Mouse (Mus musculus) kidney, embryonic 15.5 days (tissue): ENCODE data around the gene Slc17a9. TPM values are rescaled to one million over a fixed set of nuclear protein-coding genes. Genes with fewer than 3 reads are reported as not detected.

Experiments used
- ATAC-seq: fragments of 200-750 bp; cut with Nextera tagmentation; replicated peaks from 2 replicates; pipeline ENCODE4 v1.8.0; 2017; ENCODE audit warnings: moderate TSS enrichment; ENCODE audit not compliant: low FRiP score
- H3K27ac ChIP-seq: fragments of 300-500 bp; sonication (generic); 2 replicates; pipeline ENCODE4 v1.5.1; 2015; ENCODE audit warnings: mild to moderate bottlenecking, inconsistent platforms
- H3K27me3 ChIP-seq: fragments of 300-500 bp; sonication (generic); 2 replicates; pipeline ENCODE4 v1.6.1; 2015; ENCODE audit warnings: inconsistent platforms
- H3K36me3 ChIP-seq: fragments of 300-500 bp; sonication (generic); 2 replicates; pipeline ENCODE4 v1.6.1; 2015; ENCODE audit warnings: inconsistent platforms
- H3K4me1 ChIP-seq: fragments of 300-500 bp; sonication (generic); 2 replicates; pipeline ENCODE4 v1.6.1; 2015; ENCODE audit warnings: inconsistent platforms
- H3K4me2 ChIP-seq: fragments of 300-500 bp; sonication (generic); 2 replicates; pipeline ENCODE4 v1.6.1; 2015; ENCODE audit warnings: moderate library complexity, mild to moderate bottlenecking, inconsistent platforms
- H3K4me3 ChIP-seq: fragments of 300-500 bp; sonication (generic); replicated peaks from 2 replicates; pipeline ENCODE4 v1.5.1; 2015; ENCODE audit warnings: mild to moderate bottlenecking, inconsistent platforms
- H3K9ac ChIP-seq: fragments of 300-500 bp; sonication (generic); 2 replicates; pipeline ENCODE4 v1.6.1; 2015; ENCODE audit warnings: mild to moderate bottlenecking, inconsistent platforms
- H3K9me3 ChIP-seq: fragments of 300-500 bp; sonication (generic); replicated peaks from 2 replicates; pipeline ENCODE4 v1.6.1; 2016; ENCODE audit warnings: inconsistent platforms
- WGBS: fragments of 180-500 bp; shearing (Covaris S2); methylation state at CpG from one replicate; pipeline ENCODE4 v1.1.7; 2015; ENCODE audit warnings: mixed read lengths; 5-methylcytosine and 5-hydroxymethylcytosine counted together
- polyA plus RNA-seq: library from polyadenylated mRNA; unstranded; fragments of >200 nt; fragmentation: Nextera tagmentation; extraction: Ambion mirVana; gene quantifications from 2 replicates; pipeline ENCODE4 v1.2.1, GENCODE M21; 2015

Slc17a9 gene
- polyA plus RNA-seq, 1 experiment from 2014 or later, result 0.58 TPM

DNA sequence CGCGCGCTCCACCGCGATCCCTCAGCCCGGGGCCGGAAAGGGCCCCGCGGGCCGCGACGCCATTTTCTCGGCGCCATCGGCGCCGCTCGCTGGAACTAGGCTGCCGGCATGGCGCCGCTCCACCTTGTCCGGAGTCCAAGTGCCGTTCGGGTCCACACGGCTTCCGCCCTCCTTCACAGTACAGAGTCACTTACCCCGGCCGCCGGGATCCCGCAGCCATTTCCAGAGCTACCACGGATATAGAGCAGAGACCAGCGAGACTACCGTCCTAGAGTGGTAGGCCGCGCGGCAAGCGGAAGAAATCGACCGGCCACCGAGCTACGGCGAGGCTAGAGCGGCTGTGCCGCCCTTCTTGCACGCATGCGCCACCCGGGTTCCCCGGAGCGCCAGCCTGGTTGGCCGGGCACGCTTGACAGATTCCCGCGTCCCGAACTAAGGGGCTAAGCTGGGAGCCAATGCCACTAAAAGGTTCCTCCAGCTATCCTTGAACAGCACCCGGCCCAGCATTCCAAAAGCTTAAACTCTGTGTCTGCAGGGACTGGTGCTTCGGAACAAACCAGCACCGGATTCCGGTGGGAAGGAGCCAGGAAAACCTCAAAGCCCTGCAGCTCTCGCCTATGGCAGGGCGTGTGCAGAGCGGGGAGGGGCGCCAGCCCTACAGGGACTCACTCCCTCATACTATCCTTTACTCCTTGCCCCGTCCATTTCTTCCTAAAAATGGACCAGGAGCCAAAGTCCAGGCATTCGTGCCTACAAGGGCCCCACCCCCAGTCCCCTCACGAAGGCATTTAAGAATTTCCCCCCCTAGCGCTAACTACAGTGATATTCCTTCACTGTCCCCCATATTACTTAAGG is 23.1 kb upstream of the Slc17a9 start:
- H3K4me1 ChIP-seq, result peaks cover 54% of the 10 kb centered on the region
- H3K4me2 ChIP-seq, result peak overlapping the region; percentile 73
- peak; percentile 96 for ATAC-seq
- peak overlapping the region; percentile 92 for H3K9ac ChIP-seq
- peak overlapping the region; percentile 84 for H3K4me3 ChIP-seq
- no peaks in the 10 kb centered on the region for H3K27me3 ChIP-seq
- H3K27ac ChIP-seq, result peak overlapping the region; percentile 97
- under 1% methylated on average over 66 of the region's 66 CpGs for WGBS
- peaks cover 11% of the 10 kb centered on the region for H3K36me3 ChIP-seq
- H3K9me3 ChIP-seq, result no peaks in the 10 kb centered on the region

GRCm38 (mm10) chr2:180702701-180703149 is 22.3 kb upstream of the Slc17a9 start:
- Histone ChIP-seq H3K36me3 (peaks cover 11% of the 10 kb centered on the region), H3K4me2 (peak overlapping the region; percentile 73), H3K27me3 (no peaks in the 10 kb centered on the region), H3K4me1 (peaks cover 56% of the 10 kb centered on the region), H3K4me3 (peak overlapping the region; percentile 84), H3K27ac (peak overlapping the region; percentile 97), H3K9me3 (no peaks in the 10 kb centered on the region), H3K9ac (peak overlapping the region; percentile 92)
- 29% methylated on average over 4 of the region's 4 CpGs for WGBS
- ATAC-seq, result no peak

GRCm38 (mm10) chr2:180703175-180703574 is 21.9 kb upstream of the Slc17a9 start:
- Histone ChIP-seq H3K9ac (no peak overlapping the region), H3K27ac (peak overlapping the region; percentile 97), H3K36me3 (peaks cover 11% of the 10 kb centered on the region), H3K4me1 (peaks cover 59% of the 10 kb centered on the region), H3K9me3 (no peaks in the 10 kb centered on the region), H3K27me3 (no peaks in the 10 kb centered on the region), H3K4me3 (peak overlapping the region; percentile 84), H3K4me2 (peak overlapping the region; percentile 73; the same call in 1 of the 2 replicates)
- WGBS, result 75% methylated on average over 5 of the region's 5 CpGs
- ATAC-seq, result no peak

DNA sequence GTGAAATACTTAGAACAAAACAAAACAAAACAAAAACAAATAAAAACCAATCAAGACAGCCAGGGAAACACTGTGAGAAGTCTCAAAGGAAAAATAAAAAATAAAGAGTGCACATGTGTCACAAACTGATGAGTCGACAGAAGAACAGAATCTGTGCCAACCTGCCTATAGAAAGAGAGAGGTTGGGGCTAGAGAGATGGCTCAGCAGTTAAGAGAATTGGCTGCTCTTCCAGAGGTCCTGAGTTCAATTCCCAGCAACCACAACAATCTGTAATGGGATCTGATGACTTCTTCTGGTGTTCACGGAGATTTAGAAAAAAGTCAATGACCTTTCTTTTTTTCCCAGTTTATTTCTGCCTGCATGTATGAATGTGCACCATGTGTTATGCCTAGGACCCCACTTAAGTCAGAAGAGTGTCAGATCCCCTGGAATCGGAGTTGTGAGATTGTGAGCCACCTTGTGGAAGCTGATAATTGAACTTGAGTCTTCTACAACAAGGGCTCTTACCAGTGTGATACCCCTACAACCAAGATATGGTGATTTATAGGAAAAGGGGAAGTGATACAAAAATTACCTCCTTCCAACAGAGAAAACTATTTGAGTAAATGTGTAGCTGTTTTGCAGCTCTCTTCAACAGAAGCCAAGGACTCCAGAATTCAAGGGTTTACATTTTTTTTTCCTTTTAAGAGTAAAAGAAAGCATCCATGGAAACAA is 21.3 kb upstream of the Slc17a9 start:
- 75% methylated on average over 3 of the region's 3 CpGs for WGBS
- Histone ChIP-seq H3K9ac (no peak overlapping the region), H3K4me3 (no peak overlapping the region), H3K9me3 (no peaks in the 10 kb centered on the region), H3K27me3 (no peaks in the 10 kb centered on the region), H3K4me1 (peaks cover 64% of the 10 kb centered on the region), H3K36me3 (peaks cover 11% of the 10 kb centered on the region), H3K4me2 (no peak overlapping the region), H3K27ac (peak overlapping the region; percentile 23; the same call in 1 of the 2 replicates)
- ATAC-seq, result no peak

DNA sequence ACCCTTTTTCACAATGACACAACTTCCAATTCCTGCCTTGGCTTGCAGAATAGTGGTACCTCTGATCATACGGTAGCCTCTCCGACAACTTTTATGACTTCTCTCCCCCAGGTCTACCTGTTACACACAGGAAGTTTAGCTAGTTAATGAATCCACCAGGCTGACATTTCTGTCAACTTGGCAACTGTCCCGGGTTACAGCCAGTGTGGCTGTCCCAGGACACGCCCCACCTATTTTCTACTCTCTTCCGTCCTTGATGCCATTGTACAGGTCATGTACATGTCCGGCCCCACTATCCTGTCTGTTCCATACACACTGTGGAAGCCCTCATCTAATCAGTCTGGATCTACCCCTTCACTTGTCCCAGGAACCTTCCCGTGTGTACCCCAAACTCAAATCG is 20.5 kb upstream of the Slc17a9 start:
- peak overlapping the region; percentile 38; the same call in 1 of the 2 replicates for H3K27ac ChIP-seq
- 69% methylated on average over 8 of the region's 8 CpGs for WGBS
- H3K4me1 ChIP-seq, result peaks cover 58% of the 10 kb centered on the region
- no peak overlapping the region for H3K4me3 ChIP-seq
- no peaks in the 10 kb centered on the region for H3K9me3 ChIP-seq
- peaks cover 11% of the 10 kb centered on the region for H3K36me3 ChIP-seq
- no peak for ATAC-seq
- H3K9ac ChIP-seq, result no peak overlapping the region
- H3K27me3 ChIP-seq, result no peaks in the 10 kb centered on the region
- no peak overlapping the region for H3K4me2 ChIP-seq

GRCm38 (mm10) chr2:180705066-180705465 is 20.0 kb upstream of the Slc17a9 start:
- Histone ChIP-seq H3K9ac (no peak overlapping the region), H3K4me3 (no peak overlapping the region), H3K27ac (peak overlapping the region; percentile 38; the same call in 1 of the 2 replicates), H3K9me3 (no peaks in the 10 kb centered on the region), H3K4me2 (no peak overlapping the region), H3K27me3 (no peaks in the 10 kb centered on the region), H3K4me1 (peaks cover 53% of the 10 kb centered on the region), H3K36me3 (peaks cover 11% of the 10 kb centered on the region)
- 78% methylated on average over 3 of the region's 3 CpGs for WGBS
- ATAC-seq, result no peak

- H3K4me2 ChIP-seq, result no peak overlapping the region
- H3K4me1 ChIP-seq, result peaks cover 47% of the 10 kb centered on the region
- H3K9ac ChIP-seq, result no peak overlapping the region
- WGBS, result 95% methylated on average over 5 of the region's 5 CpGs
- H3K9me3 ChIP-seq, result no peaks in the 10 kb centered on the region
- H3K4me3 ChIP-seq, result no peak overlapping the region
- H3K27me3 ChIP-seq, result no peaks in the 10 kb centered on the region
- H3K27ac ChIP-seq, result no peak overlapping the region
- peaks cover 11% of the 10 kb centered on the region for H3K36me3 ChIP-seq
- ATAC-seq, result no peak
Measured at GRCm38 (mm10) chr2:180705975-180706374, 19.1 kb upstream of the Slc17a9 start.

DNA sequence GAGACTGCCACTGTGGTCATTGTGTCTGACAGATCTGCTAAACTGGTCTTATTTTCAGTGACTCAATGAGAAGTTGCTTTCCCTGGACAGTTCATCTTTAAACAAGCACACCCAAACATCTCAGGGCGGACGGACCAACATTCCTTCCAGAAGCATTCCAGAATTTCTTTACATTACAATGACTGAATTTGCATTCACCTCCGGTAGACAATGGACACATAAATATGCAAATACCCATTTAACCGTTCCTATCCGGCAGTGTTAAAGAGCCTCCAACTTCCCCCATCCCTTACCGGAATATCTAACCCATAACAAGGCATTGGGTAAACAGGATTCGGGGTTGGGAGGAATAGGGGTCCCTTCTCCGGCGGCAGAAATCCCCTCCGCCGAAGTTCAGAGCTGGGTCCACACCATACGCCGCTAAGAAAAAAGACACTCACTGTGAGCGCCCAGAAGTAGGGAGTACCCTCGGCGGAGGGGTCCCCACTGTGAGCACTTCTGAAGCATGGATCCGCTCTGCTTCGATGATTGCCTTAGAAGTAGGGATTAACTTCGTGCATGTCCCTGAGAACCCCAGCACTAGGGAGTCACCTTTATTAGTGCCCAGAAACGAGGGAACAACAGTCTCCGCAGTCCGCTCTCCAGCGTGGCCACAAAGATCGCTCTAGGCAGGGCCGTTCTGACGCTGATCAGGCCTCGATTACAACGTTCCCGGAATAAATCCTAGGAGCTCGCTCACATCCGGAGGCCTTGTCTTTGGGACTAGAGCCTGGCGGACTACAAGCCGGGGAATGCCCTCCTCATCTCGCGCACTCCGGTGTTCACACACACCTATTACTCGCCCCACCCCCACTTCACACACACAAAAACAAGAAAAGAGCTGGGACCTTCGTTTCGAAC is 15.8 kb upstream of the Slc17a9 start:
- peaks cover 33% of the 10 kb centered on the region for H3K36me3 ChIP-seq
- no peaks in the 10 kb centered on the region for H3K27me3 ChIP-seq
- H3K9me3 ChIP-seq, result no peaks in the 10 kb centered on the region
- peak; percentile 52 for ATAC-seq
- peaks cover 35% of the 10 kb centered on the region for H3K4me1 ChIP-seq
- WGBS, result under 1% methylated on average over 39 of the region's 39 CpGs
- H3K4me2 ChIP-seq, result peak overlapping the region; percentile 79
- H3K4me3 ChIP-seq, result peak overlapping the region; percentile 100
- H3K27ac ChIP-seq, result peak overlapping the region; percentile 91
- H3K9ac ChIP-seq, result peak overlapping the region; percentile 94

DNA sequence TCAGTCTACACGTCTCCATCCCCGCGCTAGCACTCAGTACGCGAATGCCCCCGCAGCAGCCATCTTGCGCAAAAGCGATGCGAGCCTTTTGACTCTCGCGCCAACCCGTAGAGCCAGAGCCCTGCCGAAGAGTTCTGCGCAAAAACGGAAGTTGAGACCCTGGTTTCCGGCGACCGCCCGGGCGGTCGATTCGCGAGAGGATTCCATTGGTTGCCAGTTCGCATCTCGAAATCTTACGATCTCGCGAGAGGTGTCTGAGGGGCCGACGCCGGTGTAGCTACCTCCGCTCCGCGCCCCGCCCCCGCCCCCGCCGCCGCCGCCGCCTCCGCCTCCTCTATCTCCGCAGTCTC is 15.2 kb upstream of the Slc17a9 start, which contains the start of the genes Dido1 and Gid8:
TSS of gene Dido1 (minus strand) at position 77 of the 350 bp plus-strand sequence.
TSS of gene Gid8 (plus strand) at position 195 of the 350 bp plus-strand sequence.
- H3K4me3 ChIP-seq, result peak within 1 kb of the TSS; percentile 100
- peak within 1 kb of the TSS; percentile 91 for H3K27ac ChIP-seq
- peaks cover 29% of the 10 kb centered on the region for H3K4me1 ChIP-seq
- peak within 1 kb of the TSS; percentile 100 for H3K9ac ChIP-seq
- ATAC-seq, result peak; percentile 96
- under 1% methylated on average over 42 of the region's 43 CpGs for WGBS
- H3K4me2 ChIP-seq, result peak within 1 kb of the TSS; percentile 79
- no peaks in the 10 kb centered on the region for H3K9me3 ChIP-seq
- H3K27me3 ChIP-seq, result no peaks in the 10 kb centered on the region
- H3K36me3 ChIP-seq, result peaks cover 39% of the 10 kb centered on the region

- no peak; the same call in 1 of the 2 replicates for ATAC-seq
- Histone ChIP-seq H3K9ac (peak overlapping the region; percentile 100), H3K4me3 (peak overlapping the region; percentile 100), H3K4me1 (peaks cover 23% of the 10 kb centered on the region), H3K27ac (peak overlapping the region; percentile 89), H3K9me3 (no peaks in the 10 kb centered on the region), H3K27me3 (no peaks in the 10 kb centered on the region), H3K4me2 (peak overlapping the region; percentile 75), H3K36me3 (peaks cover 35% of the 10 kb centered on the region)
- 2% methylated on average over 63 of the region's 64 CpGs for WGBS
Measured at GRCm38 (mm10) chr2:180710276-180711155, 14.5 kb upstream of the Slc17a9 start.
